Mouse (Mus musculus) heart, postnatal 0 days (tissue): ENCODE results near the gene Stk24. TPM values are rescaled to one million over a fixed set of nuclear protein-coding genes. Genes with fewer than 3 reads are reported as not detected.

Experiments used
- ATAC-seq: fragments of 200-750 bp; cut with Nextera tagmentation; 2 replicates; pipeline ENCODE4 v1.8.0; 2017; ENCODE audit warnings: low read depth, moderate number of reproducible peaks, moderate library complexity; ENCODE audit not compliant: insufficient read depth
- DNase-seq: peaks from one replicate; pipeline ENCODE4 v3.0.0-alpha.2; 2016; ENCODE audit warnings: low spot score
- H3K27ac ChIP-seq: fragments of 300-500 bp; sonication (generic); 2 replicates; pipeline ENCODE4 v1.5.1; 2014; ENCODE audit warnings: low read depth, mild to moderate bottlenecking
- H3K27me3 ChIP-seq: fragments of 300-500 bp; sonication (generic); 2 replicates; pipeline ENCODE4 v1.6.1; 2014; ENCODE audit warnings: low read length, mixed read lengths; ENCODE audit not compliant: control insufficient read depth, insufficient read depth
- H3K36me3 ChIP-seq: fragments of 300-500 bp; sonication (generic); replicated peaks from 2 replicates; pipeline ENCODE4 v1.6.1; 2014; ENCODE audit warnings: low read length, mixed read lengths; ENCODE audit not compliant: control insufficient read depth, insufficient read depth
- H3K4me1 ChIP-seq: fragments of 300-500 bp; sonication (generic); 2 replicates; pipeline ENCODE4 v1.6.1; 2014; ENCODE audit warnings: antibody characterized with exemption; ENCODE audit not compliant: control insufficient read depth, insufficient read depth
- H3K4me2 ChIP-seq: fragments of 300-500 bp; sonication (generic); 2 replicates; pipeline ENCODE4 v1.6.1; 2014; ENCODE audit warnings: low read depth, mild to moderate bottlenecking, low read length, moderate library complexity
- H3K4me3 ChIP-seq: fragments of 300-500 bp; sonication (generic); 2 replicates; pipeline ENCODE4 v1.5.1; 2014; ENCODE audit warnings: low read depth, low read length
- H3K9ac ChIP-seq: fragments of 300-500 bp; sonication (generic); replicated peaks from 2 replicates; pipeline ENCODE4 v1.6.1; 2014; ENCODE audit warnings: low read depth, low read length, mixed read lengths
- H3K9me3 ChIP-seq: fragments of 300-500 bp; sonication (generic); replicated peaks from 2 replicates; pipeline ENCODE4 v1.6.1; 2016; ENCODE audit warnings: low read length; ENCODE audit not compliant: control insufficient read depth
- CTCF ChIP-seq: IDR thresholded peaks from 2 replicates; pipeline ENCODE4 v1.5.1; 2016; ENCODE audit warnings: antibody characterized with exemption, control low read depth, low read depth
- EP300 ChIP-seq: IDR thresholded peaks from 2 replicates; pipeline ENCODE4 v1.6.1; 2016; ENCODE audit warnings: antibody characterized with exemption, low read depth
- WGBS: fragments of 180-500 bp; shearing (Covaris S2); extraction: QIAGEN DNeasy Blood & Tissue Kit; methylation state at CpG from one replicate; pipeline ENCODE4 v1.1.7; 2014; 5-methylcytosine and 5-hydroxymethylcytosine counted together
- polyA plus RNA-seq: library from polyadenylated mRNA; unstranded; fragments of >200 nt; fragmentation: Nextera tagmentation; extraction: Ambion mirVana; gene quantifications from 2 replicates; pipeline ENCODE4 v1.2.1, GENCODE M21; 2015
- total RNA-seq: library from RNA; depleted of rRNA; stranded (reverse); fragments of >200 nt; gene quantifications from 2 replicates; pipeline ENCODE4 v1.2.3, GENCODE M21; 2014; ENCODE audit warnings: low replicate concordance

Gene Stk24
- total and polyA plus RNA-seq, 2 experiments from 2014 or later, result 26.7 to 62.9 TPM

- Histone ChIP-seq H3K36me3 (no peaks in the 10 kb centered on the region), H3K4me3 (no peak overlapping the region), H3K9ac (no peak overlapping the region), H3K27ac (no peak overlapping the region), H3K4me2 (no peak overlapping the region), H3K4me1 (peaks cover 12% of the 10 kb centered on the region), H3K27me3 (no peaks in the 10 kb centered on the region), H3K9me3 (no peaks in the 10 kb centered on the region)
- DNase-seq (no peak), ATAC-seq (no peak)
- TF ChIP-seq EP300 (no peak), CTCF (no peak)
- 84% methylated on average over 4 of the region's 4 CpGs for WGBS
These were observed 15.3 kb upstream of the Stk24 start for GRCm38 (mm10) chr14:121395125-121395524.

GRCm38 (mm10) chr14:121391927-121392326 lies 12.1 kb upstream of the Stk24 start:
- Histone ChIP-seq H3K9me3 (no peaks in the 10 kb centered on the region), H3K36me3 (no peaks in the 10 kb centered on the region), H3K4me2 (no peak overlapping the region), H3K4me1 (peaks cover 12% of the 10 kb centered on the region), H3K27ac (peak overlapping the region; percentile 82), H3K9ac (no peak overlapping the region), H3K4me3 (no peak overlapping the region), H3K27me3 (no peaks in the 10 kb centered on the region)
- DNase-seq (peak; percentile 88), ATAC-seq (peak; percentile 88)
- no peak for TF ChIP-seq CTCF
- no peak for TF ChIP-seq EP300
- 47% methylated on average over 5 of the region's 5 CpGs for WGBS

GRCm38 (mm10) chr14:121387760-121388159 lies 7.9 kb upstream of the Stk24 start:
- no peak overlapping the region for H3K4me2 ChIP-seq
- WGBS, result 38% methylated on average over 1 of the region's 1 CpGs
- no peak for TF ChIP-seq CTCF
- TF ChIP-seq EP300, result no peak
- no peak overlapping the region for H3K9ac ChIP-seq
- no peak overlapping the region for H3K4me3 ChIP-seq
- peaks cover 12% of the 10 kb centered on the region for H3K4me1 ChIP-seq
- DNase-seq, result no peak
- H3K9me3 ChIP-seq, result no peaks in the 10 kb centered on the region
- no peaks in the 10 kb centered on the region for H3K27me3 ChIP-seq
- peak overlapping the region; percentile 28; the same call in 1 of the 2 replicates for H3K27ac ChIP-seq
- ATAC-seq, result peak; percentile 39; the same call in 1 of the 2 replicates
- no peaks in the 10 kb centered on the region for H3K36me3 ChIP-seq

GRCm38 (mm10) chr14:121385440-121385839 lies 5.6 kb upstream of the Stk24 start:
- peaks cover 5% of the 10 kb centered on the region for H3K4me1 ChIP-seq
- no peak overlapping the region for H3K9ac ChIP-seq
- 60% methylated on average over 8 of the region's 8 CpGs for WGBS
- 0 out of 2 replicates have a peak overlapping the region, but pooled peaks have one; percentile 9 for H3K27ac ChIP-seq
- H3K4me3 ChIP-seq, result no peak overlapping the region
- H3K36me3 ChIP-seq, result no peaks in the 10 kb centered on the region
- peak; percentile 65 for DNase-seq
- no peak overlapping the region for H3K4me2 ChIP-seq
- H3K9me3 ChIP-seq, result no peaks in the 10 kb centered on the region
- no peaks in the 10 kb centered on the region for H3K27me3 ChIP-seq
- no peak for ATAC-seq
- no peak for TF ChIP-seq CTCF
- no peak for TF ChIP-seq EP300

GRCm38 (mm10) chr14:121383801-121384200 lies 4.0 kb upstream of the Stk24 start:
- H3K4me2 ChIP-seq, result no peak overlapping the region
- no peaks in the 10 kb centered on the region for H3K27me3 ChIP-seq
- H3K27ac ChIP-seq, result no peak overlapping the region
- no peaks in the 10 kb centered on the region for H3K9me3 ChIP-seq
- 67% methylated on average over 3 of the region's 3 CpGs for WGBS
- TF ChIP-seq EP300 (no peak), CTCF (no peak)
- DNase-seq, result no peak
- H3K4me1 ChIP-seq, result peaks cover 10% of the 10 kb centered on the region
- H3K4me3 ChIP-seq, result no peak overlapping the region
- H3K9ac ChIP-seq, result no peak overlapping the region
- no peak for ATAC-seq
- H3K36me3 ChIP-seq, result no peaks in the 10 kb centered on the region
